Mouse (Mus musculus): Measurements from ENCODE around the gene B3gnt8.
A peak's percentile ranks its signal among the peaks of the same experiment; 100 is the strongest.

The B3gnt8 gene

DNA sequence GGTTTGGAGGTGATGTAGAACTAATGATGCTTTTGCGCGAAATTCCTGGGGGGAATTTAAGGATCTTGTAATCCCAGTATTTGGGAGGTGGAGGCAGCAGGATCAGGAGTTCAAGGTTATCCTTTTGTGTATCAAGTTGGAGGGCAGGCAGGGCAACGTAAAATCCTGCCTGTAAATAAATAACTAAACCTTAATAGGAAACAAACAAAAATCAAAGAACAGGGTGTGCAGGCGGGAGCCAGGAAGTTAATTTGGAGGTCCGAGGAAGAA lies 6.8 kb upstream of the B3gnt8 start:
- no peak for DNase-seq

DNA sequence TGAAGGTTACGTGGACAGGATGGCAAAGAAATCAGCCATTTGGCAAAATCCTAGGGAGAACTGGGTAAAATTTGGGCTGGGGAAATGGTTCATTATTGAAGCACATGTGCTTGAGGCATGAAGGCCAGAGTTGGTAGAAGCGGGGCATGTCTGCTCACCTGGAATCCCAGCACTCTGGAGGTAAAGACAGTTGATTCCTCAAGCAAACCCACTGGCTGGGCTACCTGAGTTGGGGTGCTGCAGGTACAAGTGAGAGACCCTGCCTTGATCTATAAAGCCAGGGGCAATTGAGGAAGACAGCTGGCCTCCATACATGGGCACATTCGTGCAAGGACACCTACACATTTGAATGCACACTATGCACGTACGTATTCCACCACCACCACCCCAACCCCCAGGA lies 6.4 kb upstream of the B3gnt8 start:
- DNase-seq: no peak

DNA sequence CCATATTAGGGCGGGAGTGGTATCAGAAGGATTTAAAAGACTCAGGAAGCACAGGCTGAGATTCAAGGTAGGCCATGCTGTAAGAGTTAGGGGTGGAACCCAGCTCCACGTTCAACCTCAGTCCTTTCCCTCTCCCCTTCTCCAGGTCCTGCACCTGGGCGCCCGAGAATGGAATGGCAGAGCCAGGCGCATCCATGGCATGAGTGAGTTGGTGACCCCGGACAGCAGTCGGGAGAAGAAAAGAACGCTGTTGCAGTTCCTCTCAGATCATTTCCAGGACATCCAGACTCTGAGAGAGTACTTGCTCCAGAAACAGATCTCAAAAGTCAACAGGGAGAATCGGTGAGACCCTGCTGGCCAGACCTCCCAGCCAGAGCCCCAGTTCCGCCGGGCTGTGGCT lies 5.7 kb upstream of the B3gnt8 start:
- DNase-seq: no peak

DNA sequence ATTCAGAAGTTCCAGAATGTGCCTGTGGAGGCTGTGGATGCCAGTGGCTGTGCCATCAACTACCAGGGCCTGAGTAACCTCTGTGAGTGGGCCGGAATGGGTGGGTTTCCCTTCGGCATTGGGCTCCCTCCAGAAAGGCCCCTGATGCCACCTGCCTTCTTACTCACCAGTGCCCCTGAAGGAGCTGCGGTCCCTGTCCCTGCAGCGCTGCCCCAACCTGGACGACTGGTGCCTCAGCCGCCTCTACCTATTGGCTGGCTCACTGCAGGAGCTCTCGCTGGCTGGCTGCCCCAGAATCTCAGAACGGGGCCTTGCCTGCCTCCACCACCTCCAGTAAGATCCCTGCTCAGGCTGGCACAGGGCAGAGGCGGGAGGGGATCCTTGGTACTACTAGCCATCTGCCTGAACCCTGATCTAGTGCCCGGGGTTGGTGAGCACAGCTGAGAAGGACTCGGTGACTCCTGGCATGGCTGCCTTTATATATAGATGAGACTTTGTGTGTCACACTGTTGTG lies 2.5 kb upstream of the B3gnt8 start:
- DNase-seq: no peak

GRCm38 (mm10) chr7:25624851-25625250 lies 1.6 kb upstream of the B3gnt8 start:
- no peak for DNase-seq

- peak; percentile 51 for DNase-seq
These were observed 732 bp upstream of the B3gnt8 start for GRCm38 (mm10) chr7:25625594-25626250.

- DNase-seq: peak; percentile 70
These were observed 1.2 kb downstream of the B3gnt8 start for GRCm38 (mm10) chr7:25627431-25628322.

DNA sequence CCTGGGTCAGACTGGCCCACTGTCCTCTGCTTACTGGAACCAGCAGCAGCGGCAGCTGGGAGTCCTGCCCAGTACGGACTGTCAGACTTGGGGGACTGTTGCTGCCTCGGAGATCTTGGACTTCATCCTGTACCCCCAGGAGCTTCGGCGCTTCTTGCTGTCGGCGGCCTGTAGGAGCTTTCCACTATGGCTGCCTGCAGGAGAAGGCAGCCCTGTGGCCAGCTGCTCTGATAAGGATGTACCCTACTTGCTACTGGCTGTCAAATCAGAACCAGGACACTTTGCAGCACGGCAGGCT lies 1.8 kb downstream of the B3gnt8 start:
- peak; percentile 28 for DNase-seq

- no peak for DNase-seq
These were observed 6.2 kb downstream of the B3gnt8 start for GRCm38 (mm10) chr7:25632679-25633078.

GRCm38 (mm10) chr7:25636373-25636772 lies 9.9 kb downstream of the B3gnt8 start:
- DNase-seq: no peak

GRCm38 (mm10) chr7:25637099-25637498 lies 10.6 kb downstream of the B3gnt8 start:
- no peak for DNase-seq

- no peak for DNase-seq
These were observed 13.3 kb downstream of the B3gnt8 start for GRCm38 (mm10) chr7:25639754-25640153.

DNA sequence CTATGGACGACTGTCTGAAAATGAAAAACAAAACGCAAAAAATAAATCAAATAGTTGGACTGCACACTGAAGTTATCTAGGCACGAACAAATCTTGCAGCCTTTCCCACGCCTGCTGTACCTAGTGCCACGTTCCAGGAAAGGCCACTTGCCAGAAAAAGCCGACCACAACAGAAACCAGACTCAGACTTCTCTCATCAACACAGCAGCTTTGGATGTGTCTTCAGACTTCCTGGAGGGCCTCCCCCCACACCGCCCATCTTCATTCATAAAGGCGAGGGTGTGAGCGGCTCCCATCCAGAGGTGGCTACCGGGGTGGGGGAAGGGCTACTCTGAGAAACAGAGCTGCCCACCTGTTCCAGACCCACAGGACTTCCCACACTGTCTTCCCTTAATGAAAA lies 17.7 kb downstream of the B3gnt8 start:
- no peak for DNase-seq

- no peak for DNase-seq
These were observed 18.2 kb downstream of the B3gnt8 start for GRCm38 (mm10) chr7:25644631-25645030.

GRCm38 (mm10) chr7:25645074-25645473 lies 18.6 kb downstream of the B3gnt8 start:
- peak; percentile 26 for DNase-seq

- DNase-seq: no peak
These were observed 21.2 kb downstream of the B3gnt8 start for GRCm38 (mm10) chr7:25647574-25648123.

- no peak for DNase-seq
These were observed 23.4 kb downstream of the B3gnt8 start for GRCm38 (mm10) chr7:25649839-25650238.

GRCm38 (mm10) chr7:25651281-25651680 lies 24.8 kb downstream of the B3gnt8 start:
- DNase-seq: no peak

DNA sequence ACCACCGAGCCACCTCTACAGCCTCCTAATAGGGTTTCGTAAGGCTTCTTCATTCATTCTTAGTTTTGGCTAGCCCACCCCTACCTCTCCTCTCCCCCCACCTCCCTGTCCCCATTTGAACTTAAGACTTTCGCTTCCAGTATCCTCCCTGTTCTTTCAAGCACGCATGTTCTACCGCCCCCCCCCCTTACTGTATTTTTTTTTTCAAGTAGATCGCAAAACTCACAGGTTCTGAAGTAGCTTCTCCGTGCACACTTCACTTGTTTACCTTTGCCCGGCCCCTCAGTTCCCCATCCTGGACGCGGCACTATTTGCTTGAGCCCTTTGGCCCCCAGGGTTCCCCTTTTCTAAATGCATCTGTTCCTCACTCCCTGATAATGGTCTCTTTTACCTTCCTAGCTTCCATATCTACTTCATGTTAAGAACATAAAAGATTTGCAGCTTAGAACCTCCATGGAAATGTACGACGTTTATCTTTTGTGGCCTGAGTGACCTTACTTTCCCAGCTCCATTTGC lies 25.8 kb downstream of the B3gnt8 start:
- no peak for DNase-seq

- DNase-seq: peak; percentile 74
These were observed 29.4 kb downstream of the B3gnt8 start for GRCm38 (mm10) chr7:25655601-25656428.

DNA sequence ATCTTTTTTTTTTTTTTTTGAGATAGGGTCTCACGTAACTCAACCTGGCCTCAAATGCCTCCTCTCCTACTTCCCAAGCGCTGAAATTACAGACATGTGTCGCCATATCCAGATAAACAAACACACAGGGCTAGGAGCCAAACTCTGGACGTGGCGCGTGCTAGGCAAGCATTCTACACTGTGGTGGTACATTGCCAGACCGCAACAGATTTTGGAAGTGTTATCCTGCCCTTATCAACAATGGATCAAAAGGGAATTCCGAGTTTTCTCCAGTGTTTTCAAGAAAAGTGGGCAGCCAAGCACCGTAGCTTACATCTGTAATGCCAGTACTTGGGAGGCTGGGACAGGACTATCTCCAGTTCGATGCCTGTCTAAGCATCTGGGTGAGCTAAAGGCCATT lies 31.3 kb downstream of the B3gnt8 start:
- peak; percentile 29 for DNase-seq

DNA sequence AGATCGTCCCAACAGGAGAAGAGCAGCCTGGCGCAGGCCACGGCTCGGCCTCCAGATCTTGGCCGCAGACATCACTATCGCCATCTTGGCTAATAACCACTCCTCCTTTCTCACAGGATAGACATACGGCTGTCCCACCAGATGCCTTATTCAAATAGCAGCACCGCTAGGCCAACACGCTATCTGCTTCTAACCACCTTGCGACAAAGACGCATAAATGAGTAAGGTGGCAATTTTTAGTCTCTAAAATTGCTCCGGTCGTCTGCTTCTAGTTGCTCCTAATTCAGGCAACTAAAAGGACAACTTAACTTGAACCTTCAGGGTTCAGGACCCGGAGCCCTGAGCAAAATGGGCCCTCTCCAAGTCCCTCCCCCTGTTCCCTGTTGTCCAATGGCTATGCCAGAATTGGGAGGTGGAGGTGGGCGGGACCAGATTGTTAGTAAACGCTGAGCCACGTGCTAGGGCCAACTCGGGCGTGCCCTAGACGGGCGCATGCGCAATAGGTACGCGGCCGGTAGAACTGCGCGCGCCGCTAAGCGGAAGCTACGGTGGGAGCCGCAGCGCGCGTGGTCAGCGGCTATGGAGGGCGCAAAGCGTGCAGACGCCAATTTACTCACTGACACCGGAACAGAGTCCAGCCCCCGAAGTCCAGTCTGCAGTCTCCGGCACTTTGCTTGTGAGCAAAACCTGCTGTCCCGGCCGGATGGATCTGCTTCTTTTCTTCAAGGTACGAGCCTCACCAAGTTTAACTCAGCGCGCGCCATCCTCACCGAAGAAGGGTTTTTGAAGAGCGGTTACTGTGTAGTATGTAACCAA lies 32.4 kb downstream of the B3gnt8 start, which contains the start of the genes Bckdha and Exosc5:
TSS of gene Bckdha (minus strand) at position 325 of the 816 bp plus-strand sequence.
TSS of gene Exosc5 (plus strand) at position 508 of the 816 bp plus-strand sequence.
- DNase-seq: peak; percentile 99
